Mouse (Mus musculus): ENCODE data around the gene C2cd4a. TPM values are rescaled to one million over a fixed set of nuclear protein-coding genes. Genes with fewer than 3 reads are reported as not detected.

The C2cd4a gene
- polyA plus RNA-seq, 1 experiment from 2014 or later: 1.1 TPM

Other genes starting within 250 kb of the C2cd4a start
- gene C2cd4b, start 72.9 kb downstream of the C2cd4a start, polyA plus RNA-seq (2015; fragmentation: Nextera tagmentation; extraction: Ambion mirVana): 1.1 and 1.3 TPM in 2 replicates
- gene Vps13c, start 8.1 kb upstream of the C2cd4a start, polyA plus RNA-seq (2015; fragmentation: Nextera tagmentation; extraction: Ambion mirVana): 5.2 and 5.6 TPM in 2 replicates

All from intestine, embryonic 15.5 days (tissue).